Mouse (Mus musculus) neural tube, embryonic 11.5 days (tissue): ENCODE results near the gene Zfp598. TPM values are rescaled to one million over a fixed set of nuclear protein-coding genes. Genes with fewer than 3 reads are reported as not detected.
"Not testable (repeated sequence)": the region's sequence is repeated elsewhere in the genome, so short reads cannot be mapped to it uniquely, and the experiment has no call there.

Experiments
- ATAC-seq: fragments of 200-750 bp; cut with Nextera tagmentation; 2 replicates; pipeline ENCODE4 v1.8.0; 2017; ENCODE audit warnings: moderate number of reproducible peaks, mild to moderate bottlenecking, moderate TSS enrichment, moderate library complexity; ENCODE audit not compliant: insufficient read depth, low FRiP score, low TSS enrichment
- DNase-seq: peaks from one replicate; pipeline ENCODE4 v3.0.0-alpha.2; 2015; ENCODE audit warnings: low spot score
- H3K27ac ChIP-seq: fragments of 300-500 bp; sonication (generic); 2 replicates; pipeline ENCODE4 v1.5.1; 2014; ENCODE audit warnings: low read depth, mild to moderate bottlenecking, low read length
- H3K27me3 ChIP-seq: fragments of 300-500 bp; sonication (generic); 2 replicates; pipeline ENCODE4 v1.6.1; 2014; ENCODE audit warnings: mild to moderate bottlenecking, low read length, mixed read lengths; ENCODE audit not compliant: control insufficient read depth, insufficient read depth
- H3K36me3 ChIP-seq: fragments of 300-500 bp; sonication (generic); 2 replicates; pipeline ENCODE4 v1.6.1; 2014; ENCODE audit warnings: mild to moderate bottlenecking, low read length, moderate library complexity, mixed read lengths; ENCODE audit not compliant: control insufficient read depth, insufficient read depth
- H3K4me1 ChIP-seq: fragments of 300-500 bp; sonication (generic); 2 replicates; pipeline ENCODE4 v1.6.1; 2014; ENCODE audit warnings: low read length, mixed read lengths; ENCODE audit not compliant: control insufficient read depth, insufficient read depth
- H3K4me2 ChIP-seq: fragments of 300-500 bp; sonication (generic); 2 replicates; pipeline ENCODE4 v1.6.1; 2014; ENCODE audit warnings: low read depth, mild to moderate bottlenecking, moderate library complexity
- H3K4me3 ChIP-seq: fragments of 300-500 bp; sonication (generic); 2 replicates; pipeline ENCODE4 v1.5.1; 2014; ENCODE audit warnings: low read depth, low read length
- H3K9ac ChIP-seq: fragments of 300-500 bp; sonication (generic); 2 replicates; pipeline ENCODE4 v1.6.1; 2014; ENCODE audit warnings: mild to moderate bottlenecking, low read length
- H3K9me3 ChIP-seq: fragments of 300-500 bp; sonication (generic); 2 replicates; pipeline ENCODE4 v1.6.1; 2016; ENCODE audit warnings: low read length; ENCODE audit not compliant: control insufficient read depth
- WGBS: fragments of 180-500 bp; shearing (Covaris S2); extraction: QIAGEN DNeasy Blood & Tissue Kit; methylation state at CpG from one replicate; pipeline ENCODE4 v1.1.7; 2014; 5-methylcytosine and 5-hydroxymethylcytosine counted together
- polyA plus RNA-seq: library from polyadenylated mRNA; unstranded; fragments of >200 nt; fragmentation: Nextera tagmentation; extraction: Ambion mirVana; gene quantifications from 2 replicates; pipeline ENCODE4 v1.2.1, GENCODE M21; 2014

The Zfp598 gene
- polyA plus RNA-seq, 1 experiment from 2014 or later, result 35.7 TPM

DNA sequence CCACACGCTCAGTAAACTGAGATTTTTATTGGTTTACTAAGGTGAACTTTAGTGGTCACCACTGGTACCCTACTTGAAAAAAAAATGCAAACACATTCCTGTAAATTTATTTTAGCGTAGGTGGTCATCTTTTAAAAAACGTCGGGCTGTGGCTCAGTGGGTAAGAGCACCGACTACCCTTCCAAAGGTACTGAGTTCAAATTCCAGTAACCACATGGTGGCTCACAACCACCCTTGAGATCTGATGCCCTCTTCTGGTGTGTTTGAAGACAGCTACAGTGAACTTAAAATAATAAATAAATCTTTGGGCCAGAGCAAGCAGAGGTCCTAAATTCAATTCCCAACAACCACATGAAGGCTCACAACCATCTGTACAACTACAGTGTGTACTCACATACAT is 49.5 kb downstream of the Zfp598 start:
- not testable (repeated sequence) for H3K27ac ChIP-seq, DNase-seq, ATAC-seq, H3K9me3 ChIP-seq, H3K27me3 ChIP-seq
- peak overlapping the region; percentile 51 for H3K4me2 ChIP-seq
- H3K9ac ChIP-seq, result peak overlapping the region; percentile 75
- peaks cover 10% of the 10 kb centered on the region for H3K4me1 ChIP-seq
- 58% methylated on average over 5 of the region's 5 CpGs for WGBS
- peak overlapping the region; percentile 74 for H3K4me3 ChIP-seq
- H3K36me3 ChIP-seq, result peaks cover 10% of the 10 kb centered on the region

DNA sequence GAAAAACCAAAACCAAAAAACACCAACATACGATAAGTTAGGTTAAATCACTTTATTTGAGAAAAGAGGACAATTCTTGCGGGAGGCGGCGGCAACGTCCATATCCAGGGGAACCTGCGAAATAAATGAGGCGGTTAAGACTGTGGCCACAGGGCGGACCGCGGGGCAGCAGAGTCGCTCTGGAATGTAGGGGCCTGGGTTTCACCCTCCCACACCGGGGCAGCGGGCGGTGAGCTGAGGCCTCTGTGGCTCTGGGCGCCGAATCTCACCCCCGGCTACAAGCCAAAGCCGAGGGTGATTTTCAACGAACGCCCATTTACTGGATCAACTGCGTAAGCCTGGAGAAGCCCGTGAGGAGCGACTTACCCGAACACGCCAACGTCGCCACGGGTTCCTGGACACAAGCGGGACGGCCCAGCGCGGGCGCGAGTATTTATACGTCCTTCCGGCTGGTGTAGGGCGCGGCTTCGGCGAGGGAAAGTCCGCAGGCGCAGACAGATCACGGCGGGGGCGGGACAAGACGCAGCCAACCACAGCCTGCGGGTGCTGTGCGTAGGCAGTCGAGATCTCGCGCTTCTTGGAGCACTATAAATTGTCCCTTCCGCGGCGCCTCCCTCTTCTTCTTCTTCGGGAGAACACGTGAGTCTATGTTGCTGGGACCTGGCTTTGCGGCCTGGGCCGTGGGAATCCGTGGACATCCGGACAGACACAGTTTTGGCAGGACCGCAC is 50.2 kb downstream of the Zfp598 start:
- Histone ChIP-seq H3K4me3 (peak overlapping the region; percentile 74), H3K27me3 (no peaks in the 10 kb centered on the region), H3K27ac (peak overlapping the region; percentile 77), H3K9me3 (no peaks in the 10 kb centered on the region), H3K4me2 (peak overlapping the region; percentile 84), H3K4me1 (peaks cover 10% of the 10 kb centered on the region), H3K9ac (peak overlapping the region; percentile 90), H3K36me3 (peaks cover 10% of the 10 kb centered on the region)
- DNase-seq (peak; percentile 99), ATAC-seq (peak; percentile 96)
- WGBS, result under 1% methylated on average over 61 of the region's 61 CpGs

DNA sequence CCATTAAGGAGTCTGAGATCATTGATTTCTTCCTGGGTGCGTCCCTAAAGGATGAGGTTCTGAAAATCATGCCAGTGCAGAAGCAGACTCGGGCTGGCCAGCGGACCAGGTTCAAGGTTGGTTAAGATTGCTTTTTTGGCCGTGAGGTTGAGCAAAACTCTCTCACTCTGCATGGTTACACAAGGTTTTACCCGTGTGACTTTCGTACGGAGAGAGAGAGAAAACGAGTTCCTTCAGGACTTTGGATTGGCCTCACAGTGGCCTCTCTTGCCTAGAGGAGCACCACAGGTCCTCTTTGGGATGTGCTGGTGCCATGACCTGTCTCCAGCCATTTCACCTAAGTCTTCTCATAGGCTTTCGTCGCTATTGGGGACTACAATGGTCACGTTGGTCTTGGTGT is 51.1 kb downstream of the Zfp598 start:
- 1% methylated on average over 11 of the region's 11 CpGs for WGBS
- peak overlapping the region; percentile 90 for H3K9ac ChIP-seq
- H3K4me3 ChIP-seq, result peak overlapping the region; percentile 74
- not testable (repeated sequence) for H3K9me3 ChIP-seq, H3K27me3 ChIP-seq, H3K27ac ChIP-seq, DNase-seq, ATAC-seq
- peaks cover 10% of the 10 kb centered on the region for H3K4me1 ChIP-seq
- H3K4me2 ChIP-seq, result peak overlapping the region; percentile 84
- H3K36me3 ChIP-seq, result peaks cover 10% of the 10 kb centered on the region

DNA sequence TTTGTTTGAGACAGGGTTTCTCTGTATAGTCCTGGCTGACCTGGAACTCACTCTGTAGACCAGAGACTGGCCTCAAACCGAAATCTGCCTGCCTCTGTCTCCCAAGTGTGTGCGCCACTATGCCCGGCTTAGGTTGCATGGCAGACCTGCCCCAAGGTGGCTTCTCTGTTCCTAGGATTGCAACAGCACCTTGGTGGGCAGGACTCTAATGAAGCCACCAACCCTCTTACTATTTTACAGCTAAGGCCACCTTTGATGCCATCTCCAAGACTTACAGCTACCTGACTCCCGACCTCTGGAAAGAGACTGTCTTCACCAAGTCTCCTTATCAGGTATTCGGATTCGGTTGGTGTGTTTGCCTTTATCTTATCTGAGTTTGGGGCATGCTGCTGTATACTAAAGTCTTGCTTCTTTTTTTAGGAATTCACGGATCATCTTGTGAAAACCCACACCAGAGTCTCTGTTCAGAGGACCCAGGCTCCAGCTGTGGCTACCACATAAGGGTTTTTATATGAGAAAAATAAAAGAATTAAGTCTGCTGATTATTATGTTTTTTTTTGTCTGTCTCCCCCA is 52.0 kb downstream of the Zfp598 start:
- H3K9ac ChIP-seq, result peak overlapping the region; percentile 15; the same call in 1 of the 2 replicates
- not testable (repeated sequence) for DNase-seq

DNA sequence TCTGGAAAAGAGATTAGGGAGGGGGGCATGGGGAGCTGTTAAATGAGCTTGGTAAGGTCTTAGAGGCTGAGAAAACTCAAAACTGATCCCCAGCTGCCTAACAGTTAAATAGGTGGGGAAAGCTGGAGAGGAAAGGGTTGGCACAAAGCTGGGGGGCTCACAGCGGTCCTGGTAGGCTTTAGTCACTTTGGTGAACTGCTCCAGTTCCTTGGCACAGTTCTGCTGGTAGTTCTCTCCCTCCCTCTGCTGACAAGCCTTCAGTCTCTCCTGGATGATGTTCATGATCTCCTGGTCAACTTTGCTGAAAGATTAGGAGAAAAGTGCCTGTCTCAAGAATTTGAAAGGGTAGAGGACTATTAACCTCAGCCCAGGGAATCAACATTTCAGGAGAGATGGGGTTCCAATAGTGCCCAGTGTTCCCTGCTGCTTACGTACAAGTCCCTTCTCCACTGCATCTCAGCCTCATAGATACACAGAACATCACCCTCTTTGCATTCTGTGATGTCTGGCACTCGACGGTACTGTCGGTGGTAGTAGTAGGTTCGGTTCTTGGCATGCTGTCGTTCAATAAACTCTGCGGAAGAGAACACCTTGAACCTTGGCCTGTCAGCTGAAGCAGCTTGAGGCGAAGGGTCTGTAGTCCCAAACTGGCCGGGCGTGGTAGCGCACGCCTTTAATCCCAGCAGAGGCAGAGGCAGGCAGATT is 52.9 kb downstream of the Zfp598 start:
- Histone ChIP-seq H3K27ac (no peak overlapping the region), H3K4me2 (peak overlapping the region; percentile 24; the same call in 1 of the 2 replicates), H3K9me3 (no peaks in the 10 kb centered on the region), H3K27me3 (no peaks in the 10 kb centered on the region), H3K4me3 (peak overlapping the region; percentile 15), H3K9ac (no peak overlapping the region), H3K4me1 (peaks cover 10% of the 10 kb centered on the region), H3K36me3 (peaks cover 6% of the 10 kb centered on the region; the same call in 1 of the 2 replicates)
- ATAC-seq, result no peak
- no peak for DNase-seq
- 38% methylated on average over 13 of the region's 13 CpGs for WGBS

More for the DNA sequence above, 52.0 kb downstream of the Zfp598 start:
- 65% methylated on average over 7 of the region's 7 CpGs for WGBS
- Histone ChIP-seq H3K4me1 (peaks cover 10% of the 10 kb centered on the region), H3K4me2 (peak overlapping the region; percentile 84), H3K4me3 (peak overlapping the region; percentile 74)
- H3K27me3 ChIP-seq, ATAC-seq, H3K27ac ChIP-seq, H3K36me3 ChIP-seq, H3K9me3 ChIP-seq: not testable (repeated sequence)

DNA sequence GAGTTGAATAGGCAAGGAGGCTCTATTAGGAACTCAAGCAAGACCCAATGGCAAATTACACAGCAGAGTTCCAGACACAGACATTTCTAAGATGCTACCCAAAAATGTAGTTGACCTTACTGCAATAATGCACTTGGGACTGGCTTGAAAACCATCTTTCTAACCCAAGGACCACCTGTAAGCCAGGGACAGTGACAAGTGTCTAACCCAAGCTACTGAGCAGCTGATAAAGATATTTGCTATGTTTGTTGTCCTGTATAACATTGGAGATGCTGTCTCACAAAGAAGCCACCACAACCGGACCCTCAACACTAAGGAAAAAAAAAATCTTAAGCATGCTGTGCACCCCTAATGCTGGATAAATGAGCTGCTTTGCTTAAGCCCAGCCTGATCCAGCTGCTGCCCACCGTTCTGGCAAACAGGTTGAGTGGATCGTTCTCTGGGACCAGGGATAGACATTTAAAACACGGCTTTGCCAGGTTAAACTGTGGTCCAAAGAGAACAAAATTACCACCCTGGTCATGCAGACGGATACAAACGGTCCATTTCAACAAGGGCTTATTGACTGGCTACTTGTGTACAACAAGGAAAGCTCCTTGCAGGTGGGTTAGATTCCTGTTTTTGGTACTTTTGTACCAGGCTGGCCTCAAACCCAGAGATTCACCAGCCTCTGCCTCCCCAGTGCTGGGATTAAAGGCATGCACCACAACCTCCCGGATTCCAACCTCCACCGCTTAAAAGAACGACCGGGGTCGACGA is 53.8 kb downstream of the Zfp598 start:
- peaks cover 10% of the 10 kb centered on the region for H3K4me1 ChIP-seq
- H3K27me3 ChIP-seq, result no peaks in the 10 kb centered on the region
- DNase-seq (no peak), ATAC-seq (no peak)
- H3K9me3 ChIP-seq, result no peaks in the 10 kb centered on the region
- peak overlapping the region; percentile 81 for H3K9ac ChIP-seq
- 5% methylated on average over 12 of the region's 12 CpGs for WGBS
- H3K4me3 ChIP-seq, result peak overlapping the region; percentile 81
- H3K4me2 ChIP-seq, result peak overlapping the region; percentile 86
- peak overlapping the region; percentile 44; the same call in 1 of the 2 replicates for H3K27ac ChIP-seq
- H3K36me3 ChIP-seq, result peaks cover 6% of the 10 kb centered on the region; the same call in 1 of the 2 replicates

DNA sequence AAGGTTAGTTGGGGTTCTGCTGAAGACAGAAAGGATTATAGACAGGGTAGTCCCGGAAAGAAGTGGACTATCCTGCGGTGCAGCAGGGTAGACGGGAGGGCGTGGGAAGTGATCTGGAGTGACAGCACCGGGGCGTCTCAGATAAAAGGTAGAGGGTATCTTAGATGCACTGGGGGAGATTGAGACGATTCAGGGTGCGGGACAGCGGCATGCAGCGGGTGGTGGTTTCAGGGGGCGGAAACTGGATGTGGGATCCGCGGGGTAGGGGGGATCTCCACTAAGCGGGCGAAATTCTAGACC is 54.3 kb downstream of the Zfp598 start:
- under 1% methylated on average over 15 of the region's 15 CpGs for WGBS
- Histone ChIP-seq H3K4me1 (peaks cover 10% of the 10 kb centered on the region), H3K27me3 (no peaks in the 10 kb centered on the region), H3K4me3 (peak overlapping the region; percentile 81), H3K9me3 (no peaks in the 10 kb centered on the region), H3K9ac (peak overlapping the region; percentile 81), H3K36me3 (peaks cover 6% of the 10 kb centered on the region; the same call in 1 of the 2 replicates), H3K4me2 (peak overlapping the region; percentile 86), H3K27ac (peak overlapping the region; percentile 44; the same call in 1 of the 2 replicates)
- ATAC-seq (peak; percentile 5; the same call in 1 of the 2 replicates), DNase-seq (no peak)

DNA sequence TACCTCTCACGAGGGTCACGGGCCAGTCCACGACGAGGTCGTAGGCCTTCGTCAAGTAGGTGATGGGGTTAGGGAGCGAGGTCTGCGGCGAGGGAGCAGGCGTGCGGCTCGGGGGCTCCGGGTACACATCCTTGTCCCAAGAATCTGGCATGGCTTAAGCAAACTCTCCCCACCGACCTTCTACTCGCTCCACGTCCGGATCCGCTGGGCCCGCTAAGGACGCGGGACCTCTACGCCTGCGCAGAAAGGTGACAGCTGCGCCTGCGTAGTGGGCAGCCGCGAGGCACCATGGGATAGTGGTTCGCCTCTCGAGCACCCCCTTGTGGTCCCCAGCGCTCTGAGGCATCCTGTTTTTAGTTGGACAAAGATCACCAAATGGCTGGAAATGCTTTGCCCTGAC is 54.7 kb downstream of the Zfp598 start, which contains the start of gene Ndufb10:
Gene Ndufb10, minus strand, starts transcription at position 295 of the 400 bp plus-strand sequence.
- H3K36me3 ChIP-seq, result peaks cover 6% of the 10 kb centered on the region; the same call in 1 of the 2 replicates
- whole genome bisulfite sequencing, result 0% methylated on average over 30 of the region's 30 CpGs
- H3K9ac ChIP-seq, result peak within 1 kb of the TSS; percentile 81
- DNase-seq, result peak; percentile 97
- H3K27me3 ChIP-seq, result no peaks in the 10 kb centered on the region
- H3K4me1 ChIP-seq, result peaks cover 10% of the 10 kb centered on the region
- ATAC-seq, result peak; percentile 59
- peak within 1 kb of the TSS; percentile 86 for H3K4me2 ChIP-seq
- H3K9me3 ChIP-seq, result no peaks in the 10 kb centered on the region
- peak within 1 kb of the TSS; percentile 54; the same call in 1 of the 2 replicates for H3K27ac ChIP-seq
- H3K4me3 ChIP-seq, result peak within 1 kb of the TSS; percentile 81
